Mouse (Mus musculus): ENCODE data around the gene Hnrnph1. TPM values are rescaled to one million over a fixed set of nuclear protein-coding genes. Genes with fewer than 3 reads are reported as not detected.
"Not testable (repeated sequence)": the region's sequence is repeated elsewhere in the genome, so short reads cannot be mapped to it uniquely, and the experiment has no call there.

Gene Hnrnph1
- polyA plus RNA-seq, 1 experiment from 2014 or later = 482 TPM

DNA sequence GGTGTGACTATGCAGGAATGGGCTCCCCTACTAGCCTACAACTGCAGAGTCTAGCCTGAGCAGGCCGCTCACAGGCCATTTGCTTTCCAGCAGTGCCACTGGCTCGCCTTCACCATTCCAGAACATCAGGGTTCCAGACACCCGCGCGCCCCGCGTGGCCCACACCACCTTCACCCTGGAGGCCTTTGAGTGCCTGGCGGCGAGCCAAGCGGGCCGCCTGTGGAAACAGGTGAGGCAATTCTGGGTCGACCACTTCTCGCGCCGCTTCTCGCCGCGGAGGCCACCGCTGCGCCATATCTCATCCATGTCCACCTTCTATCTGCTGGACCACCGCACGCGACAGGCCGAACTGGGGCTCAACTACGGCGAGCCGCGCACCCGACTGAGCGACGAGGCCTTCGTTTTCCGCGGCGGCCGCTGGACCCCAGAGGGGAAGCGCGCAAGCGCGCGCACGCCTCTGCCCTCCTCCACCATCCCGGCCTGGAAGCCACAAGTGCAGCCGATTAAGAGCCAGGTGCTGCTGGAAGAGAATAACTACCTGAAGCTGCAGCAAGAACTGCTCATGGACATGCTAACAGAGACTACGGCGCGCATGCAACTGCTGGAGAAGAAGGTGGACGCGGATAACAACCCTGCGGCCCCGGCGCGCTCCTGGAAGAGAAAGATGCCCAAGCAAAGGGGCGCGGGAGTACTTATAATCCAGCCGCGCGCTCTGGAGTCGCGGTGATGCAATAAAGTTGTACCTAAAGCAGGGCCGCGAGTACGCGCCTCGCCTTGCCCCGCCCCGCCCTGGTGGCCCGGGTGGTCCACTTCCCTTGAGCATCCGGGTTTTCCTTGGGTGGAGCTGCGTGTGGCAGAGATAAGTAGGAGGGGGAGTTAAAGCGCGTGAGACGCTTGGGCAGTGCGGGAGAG lies 17.6 kb upstream of the Hnrnph1 start:
- ATAC-seq (ENCODE audit: low read depth) = peak; percentile 77; the same call in 1 of the 2 replicates
- 1% methylated on average over 74 of the region's 74 CpGs for WGBS
- H3K9me3 ChIP-seq = no peaks in the 10 kb centered on the region
- peak overlapping the region; percentile 61 for H3K27ac ChIP-seq (replicated peaks)
- H3K36me3 ChIP-seq = no peaks in the 10 kb centered on the region
- peak overlapping the region; percentile 48 for H3K4me3 ChIP-seq
- H3K4me1 ChIP-seq (replicated peaks) = peaks cover 5% of the 10 kb centered on the region
- H3K4me2 ChIP-seq = peak overlapping the region; percentile 73
- H3K27me3 ChIP-seq = peaks cover 20% of the 10 kb centered on the region
- peak overlapping the region; percentile 72 for H3K9ac ChIP-seq

DNA sequence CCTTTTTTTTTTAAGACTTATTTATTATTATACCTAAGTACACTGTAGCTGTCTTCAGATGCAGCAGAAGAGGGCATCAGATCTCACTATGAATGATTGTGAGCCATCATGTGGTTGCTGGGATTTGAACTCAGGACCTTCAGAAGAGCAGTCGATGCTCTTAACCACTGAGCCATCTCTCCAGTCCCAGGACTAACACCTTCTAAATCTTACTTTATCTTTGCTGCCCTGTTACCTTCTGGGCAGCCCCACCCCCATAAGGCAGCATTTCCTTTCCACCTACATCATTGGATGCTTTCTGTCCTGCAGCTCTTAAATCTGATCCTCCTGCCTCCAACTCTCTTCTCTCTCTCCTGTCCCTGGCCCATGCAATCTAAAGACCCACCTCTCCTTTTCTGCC lies 15.5 kb upstream of the Hnrnph1 start:
- H3K4me1 ChIP-seq (replicated peaks); H3K36me3 ChIP-seq; H3K9me3 ChIP-seq; H3K4me3 ChIP-seq; ATAC-seq (ENCODE audit: low read depth); H3K9ac ChIP-seq; H3K4me2 ChIP-seq; H3K27ac ChIP-seq (replicated peaks): not testable (repeated sequence)
- WGBS = 93% methylated on average over 1 of the region's 1 CpGs
- H3K27me3 ChIP-seq = peaks cover 20% of the 10 kb centered on the region

DNA sequence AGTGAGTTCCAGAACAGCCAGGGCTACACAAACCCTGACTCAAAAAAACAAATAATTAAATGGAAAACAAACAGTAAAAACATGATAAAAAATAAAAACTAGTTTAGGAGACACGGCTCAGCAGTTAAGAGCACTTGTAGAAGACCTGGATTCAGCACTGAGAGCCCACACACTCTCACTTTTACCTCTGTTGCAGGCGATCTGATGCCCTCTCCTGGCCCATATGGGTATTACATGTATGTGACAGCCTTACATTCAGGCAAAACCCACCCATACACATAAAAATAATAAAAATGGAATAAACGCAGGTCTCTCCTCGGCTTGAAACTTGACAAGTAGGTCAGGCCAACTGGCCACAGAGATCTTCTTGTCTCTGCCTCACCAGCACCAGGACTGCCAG lies 12.2 kb upstream of the Hnrnph1 start:
- 10% methylated on average over 4 of the region's 4 CpGs for WGBS
- H3K27me3 ChIP-seq = peaks cover 4% of the 10 kb centered on the region; the same call in 1 of the 2 replicates
- H3K36me3 ChIP-seq = no peaks in the 10 kb centered on the region
- H3K4me2 ChIP-seq = no peak overlapping the region
- H3K9ac ChIP-seq = no peak overlapping the region
- no peaks in the 10 kb centered on the region for H3K4me1 ChIP-seq (replicated peaks)
- H3K9me3 ChIP-seq = no peaks in the 10 kb centered on the region
- H3K27ac ChIP-seq (replicated peaks) = no peak overlapping the region
- H3K4me3 ChIP-seq = no peak overlapping the region
- peak; percentile 62; the same call in 1 of the 2 replicates for ATAC-seq (ENCODE audit: low read depth)

DNA sequence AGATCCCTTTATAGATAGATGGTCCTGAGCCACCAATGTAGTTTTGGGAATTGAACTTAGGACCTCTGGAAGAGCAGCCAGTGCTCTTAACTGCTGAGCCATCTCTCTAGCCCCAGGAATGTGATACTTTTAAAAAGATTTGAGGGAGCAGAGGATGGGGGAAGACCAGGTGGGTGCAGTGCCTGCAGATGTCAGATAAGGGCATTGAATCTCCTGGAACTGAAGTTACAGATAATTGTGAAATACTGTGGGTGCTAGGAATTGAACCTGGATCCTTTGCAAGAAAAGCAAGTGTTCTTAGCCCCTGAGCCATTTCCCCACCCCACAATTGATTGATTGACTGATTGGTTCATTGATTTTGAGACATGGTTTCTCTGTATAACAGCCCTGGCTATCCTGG lies 11.5 kb upstream of the Hnrnph1 start:
- Histone ChIP-seq H3K9me3 (no peaks in the 10 kb centered on the region), H3K4me3 (no peak overlapping the region), H3K4me1 (replicated peaks) (no peaks in the 10 kb centered on the region; the same call in 1 of the 2 replicates), H3K4me2 (no peak overlapping the region), H3K27ac (replicated peaks) (no peak overlapping the region), H3K27me3 (peaks cover 3% of the 10 kb centered on the region; the same call in 1 of the 2 replicates), H3K36me3 (no peaks in the 10 kb centered on the region), H3K9ac (no peak overlapping the region)
- no peak for ATAC-seq (ENCODE audit: low read depth)

DNA sequence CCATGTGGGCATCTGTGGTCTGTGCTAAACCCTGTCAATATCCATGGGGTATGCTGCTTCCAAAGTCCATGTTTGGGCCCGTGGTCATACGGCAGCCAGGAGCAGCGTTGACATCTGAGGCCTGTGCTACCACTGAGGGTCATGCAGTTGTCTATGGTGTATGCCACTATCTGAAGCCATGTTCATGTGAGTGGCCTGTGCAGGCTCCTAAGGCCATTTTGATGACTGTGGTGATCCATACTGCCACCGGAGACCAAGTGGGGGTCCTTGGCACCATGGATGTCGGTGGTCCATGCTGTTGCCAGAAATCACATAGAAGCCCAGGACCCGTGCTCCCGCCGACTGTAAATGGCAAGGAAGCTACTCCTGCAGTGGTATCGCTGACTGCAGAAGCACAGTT lies 9.3 kb upstream of the Hnrnph1 start:
- Histone ChIP-seq H3K4me3 (no peak overlapping the region), H3K9me3 (no peaks in the 10 kb centered on the region), H3K36me3 (no peaks in the 10 kb centered on the region), H3K4me1 (replicated peaks) (peaks cover 10% of the 10 kb centered on the region; the same call in 1 of the 2 replicates), H3K27ac (replicated peaks) (no peak overlapping the region), H3K27me3 (no peaks in the 10 kb centered on the region), H3K4me2 (no peak overlapping the region), H3K9ac (no peak overlapping the region)
- ATAC-seq (ENCODE audit: low read depth) = no peak
- 96% methylated on average over 9 of the region's 9 CpGs for WGBS

DNA sequence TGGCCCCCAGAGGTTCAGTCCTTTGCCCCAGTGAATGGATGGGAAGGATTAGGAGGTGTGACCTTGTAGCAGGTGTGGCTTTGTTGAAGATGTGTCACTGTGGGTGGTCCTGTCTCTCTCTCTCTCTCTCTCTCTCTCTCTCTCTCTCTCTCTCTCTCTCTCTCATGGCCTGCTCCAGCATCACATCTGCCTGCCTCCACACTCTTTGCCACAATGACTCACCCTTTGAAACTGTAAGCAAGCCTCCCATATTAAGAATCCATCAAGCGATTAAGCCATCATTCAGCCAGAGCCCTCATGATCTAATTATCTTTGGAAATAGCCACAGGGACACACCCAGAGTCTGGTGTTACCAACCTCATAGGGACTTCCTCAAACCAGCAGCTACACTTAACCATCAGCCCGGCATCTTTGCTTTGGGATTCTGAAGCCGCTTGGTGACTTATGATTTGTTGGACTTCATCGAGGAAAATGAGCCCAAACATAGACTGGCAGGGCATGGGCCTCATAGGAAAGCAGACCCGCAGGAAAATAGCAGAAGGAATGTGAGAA lies 7.4 kb upstream of the Hnrnph1 start:
- Histone ChIP-seq H3K27me3 (no peaks in the 10 kb centered on the region), H3K9ac (no peak overlapping the region), H3K4me3 (no peak overlapping the region), H3K4me1 (replicated peaks) (peaks cover 10% of the 10 kb centered on the region; the same call in 1 of the 2 replicates), H3K27ac (replicated peaks) (no peak overlapping the region), H3K36me3 (no peaks in the 10 kb centered on the region), H3K9me3 (no peaks in the 10 kb centered on the region), H3K4me2 (no peak overlapping the region)
- no peak for ATAC-seq (ENCODE audit: low read depth)
- WGBS = 89% methylated on average over 5 of the region's 5 CpGs

DNA sequence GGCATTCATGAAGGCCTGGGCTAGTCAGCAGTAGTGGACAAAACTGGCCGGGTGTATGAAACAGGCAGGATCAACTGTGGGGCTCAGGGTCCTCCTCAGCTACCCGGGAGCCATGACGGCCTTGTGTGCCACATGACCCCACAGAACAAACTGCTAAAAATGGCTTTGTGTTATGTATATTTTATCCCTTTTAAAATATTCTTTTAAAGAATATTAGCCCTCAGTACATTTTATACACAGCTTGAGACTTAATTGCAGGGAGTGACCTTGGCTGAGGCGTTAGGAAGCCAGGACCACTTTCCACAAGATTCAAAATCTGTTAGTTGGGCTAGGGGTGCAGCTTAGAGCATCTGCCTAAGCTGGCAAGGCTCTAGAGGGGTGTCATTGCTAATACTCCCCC lies 5.8 kb upstream of the Hnrnph1 start:
- Histone ChIP-seq H3K4me1 (replicated peaks) (peaks cover 12% of the 10 kb centered on the region; the same call in 1 of the 2 replicates), H3K9me3 (no peaks in the 10 kb centered on the region), H3K36me3 (no peaks in the 10 kb centered on the region), H3K4me2 (peak overlapping the region; percentile 63), H3K4me3 (peak overlapping the region; percentile 41; the same call in 1 of the 2 replicates), H3K27me3 (no peaks in the 10 kb centered on the region), H3K9ac (peak overlapping the region; percentile 78), H3K27ac (replicated peaks) (peak overlapping the region; percentile 92)
- ATAC-seq (ENCODE audit: low read depth) = peak; percentile 51; the same call in 1 of the 2 replicates
- WGBS = 59% methylated on average over 4 of the region's 4 CpGs

DNA sequence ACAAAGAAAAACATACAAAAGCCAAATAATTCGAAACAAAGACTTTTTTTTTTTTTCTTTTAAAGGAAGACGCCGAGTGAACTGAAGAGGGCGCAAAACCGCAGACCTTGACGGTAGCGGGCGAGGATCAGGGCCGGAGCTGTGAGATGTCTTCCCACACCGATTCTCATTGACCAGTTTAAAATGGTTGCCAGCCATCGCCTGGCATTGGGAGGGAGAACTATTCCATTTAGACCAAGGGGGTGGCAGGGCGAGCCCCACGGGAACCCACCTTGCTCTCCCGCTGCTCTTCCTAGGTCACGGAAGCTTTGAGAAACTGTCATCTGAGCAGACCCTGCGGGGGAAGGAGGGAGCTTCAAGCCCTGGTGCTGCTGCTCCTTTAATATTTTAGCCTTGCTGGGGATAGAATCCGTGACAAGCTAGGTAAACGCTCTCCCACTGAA lies 5.4 kb upstream of the Hnrnph1 start:
- peak; percentile 64; the same call in 1 of the 2 replicates for ATAC-seq (ENCODE audit: low read depth)
- peak overlapping the region; percentile 92 for H3K27ac ChIP-seq (replicated peaks)

DNA sequence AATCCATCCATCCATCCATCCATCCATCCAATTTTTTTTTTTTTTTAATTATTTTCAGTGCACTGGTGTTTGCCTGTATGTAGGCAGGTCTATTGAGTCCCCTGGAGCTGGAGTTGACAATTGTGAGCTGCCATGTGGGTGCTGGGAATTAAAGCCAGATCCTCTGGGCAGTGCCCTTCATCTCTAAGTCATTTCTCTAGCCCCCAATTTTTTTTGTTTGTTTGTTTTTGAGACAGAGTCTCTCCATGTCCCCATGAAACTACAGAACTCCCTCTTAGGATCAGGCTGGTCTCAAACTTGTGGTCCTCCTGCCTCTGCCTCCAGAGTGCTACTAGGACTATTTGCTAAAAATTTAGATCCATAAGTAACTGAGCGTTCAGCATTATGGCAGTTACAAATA lies 4.9 kb upstream of the Hnrnph1 start:
- H3K4me2 ChIP-seq = peak overlapping the region; percentile 63
- H3K9me3 ChIP-seq = no peaks in the 10 kb centered on the region
- H3K4me3 ChIP-seq = peak overlapping the region; percentile 41
- H3K4me1 ChIP-seq (replicated peaks) = peaks cover 20% of the 10 kb centered on the region
- no peak for ATAC-seq (ENCODE audit: low read depth)
- no peaks in the 10 kb centered on the region for H3K27me3 ChIP-seq
- H3K36me3 ChIP-seq = no peaks in the 10 kb centered on the region
- peak overlapping the region; percentile 78 for H3K9ac ChIP-seq
- peak overlapping the region; percentile 92 for H3K27ac ChIP-seq (replicated peaks)
- 95% methylated on average over 1 of the region's 1 CpGs for WGBS

More for the DNA sequence above, 5.4 kb upstream of the Hnrnph1 start:
- Histone ChIP-seq H3K4me2 (peak overlapping the region; percentile 63), H3K27me3 (no peaks in the 10 kb centered on the region), H3K4me1 (replicated peaks) (peaks cover 16% of the 10 kb centered on the region), H3K9me3 (no peaks in the 10 kb centered on the region), H3K9ac (peak overlapping the region; percentile 78), H3K36me3 (no peaks in the 10 kb centered on the region), H3K4me3 (peak overlapping the region; percentile 41)
- WGBS = under 1% methylated on average over 18 of the region's 18 CpGs

DNA sequence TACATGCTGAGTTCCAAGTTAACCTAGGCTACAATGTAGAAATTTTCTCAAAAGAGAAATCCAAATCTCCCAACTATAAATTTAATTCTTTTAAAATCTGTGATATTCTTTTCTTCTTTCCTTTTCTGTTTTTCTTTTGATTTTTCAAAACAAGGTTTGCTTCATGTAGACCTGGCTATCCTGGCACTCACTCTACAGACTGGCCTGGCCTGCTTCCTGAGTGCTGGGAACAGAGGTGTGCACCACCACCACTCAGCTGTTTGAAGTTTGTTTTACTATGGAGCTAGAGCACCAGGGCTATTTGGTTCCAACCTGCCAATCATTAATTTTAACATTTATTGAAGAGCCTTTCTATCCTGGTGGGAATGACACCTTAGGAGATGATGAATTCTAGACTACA lies 3.7 kb upstream of the Hnrnph1 start:
- Histone ChIP-seq H3K9ac (no peak overlapping the region), H3K36me3 (no peaks in the 10 kb centered on the region), H3K4me1 (replicated peaks) (peaks cover 20% of the 10 kb centered on the region), H3K4me2 (no peak overlapping the region), H3K27me3 (no peaks in the 10 kb centered on the region), H3K9me3 (no peaks in the 10 kb centered on the region), H3K27ac (replicated peaks) (no peak overlapping the region), H3K4me3 (no peak overlapping the region)
- no peak for ATAC-seq (ENCODE audit: low read depth)

DNA sequence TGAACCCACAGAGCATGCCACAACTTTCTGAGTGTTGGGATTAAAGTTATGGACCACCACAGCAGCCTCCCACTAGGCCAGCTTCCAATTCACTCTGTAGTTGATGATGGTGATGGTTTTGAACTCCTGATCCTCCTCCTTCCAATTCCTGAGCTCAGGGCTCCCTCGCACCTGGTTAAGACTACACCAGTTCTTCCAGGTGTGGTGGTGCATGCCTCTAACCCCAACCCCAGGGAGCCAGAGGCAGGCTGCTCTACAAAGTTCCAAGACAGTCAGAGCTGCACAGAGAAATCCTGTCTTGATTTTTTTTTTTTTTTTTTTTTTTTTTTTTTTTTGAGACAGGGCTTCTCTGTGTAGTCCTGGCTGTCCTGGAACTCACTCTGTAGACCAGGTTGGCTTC lies 3.2 kb upstream of the Hnrnph1 start:
- 96% methylated on average over 1 of the region's 1 CpGs for WGBS
- H3K9ac ChIP-seq = no peak overlapping the region
- no peak overlapping the region for H3K4me2 ChIP-seq
- ATAC-seq (ENCODE audit: low read depth) = no peak
- H3K9me3 ChIP-seq = no peaks in the 10 kb centered on the region
- no peak overlapping the region for H3K27ac ChIP-seq (replicated peaks)
- no peaks in the 10 kb centered on the region for H3K36me3 ChIP-seq
- H3K27me3 ChIP-seq = no peaks in the 10 kb centered on the region
- H3K4me3 ChIP-seq = no peak overlapping the region
- H3K4me1 ChIP-seq (replicated peaks) = peaks cover 20% of the 10 kb centered on the region

DNA sequence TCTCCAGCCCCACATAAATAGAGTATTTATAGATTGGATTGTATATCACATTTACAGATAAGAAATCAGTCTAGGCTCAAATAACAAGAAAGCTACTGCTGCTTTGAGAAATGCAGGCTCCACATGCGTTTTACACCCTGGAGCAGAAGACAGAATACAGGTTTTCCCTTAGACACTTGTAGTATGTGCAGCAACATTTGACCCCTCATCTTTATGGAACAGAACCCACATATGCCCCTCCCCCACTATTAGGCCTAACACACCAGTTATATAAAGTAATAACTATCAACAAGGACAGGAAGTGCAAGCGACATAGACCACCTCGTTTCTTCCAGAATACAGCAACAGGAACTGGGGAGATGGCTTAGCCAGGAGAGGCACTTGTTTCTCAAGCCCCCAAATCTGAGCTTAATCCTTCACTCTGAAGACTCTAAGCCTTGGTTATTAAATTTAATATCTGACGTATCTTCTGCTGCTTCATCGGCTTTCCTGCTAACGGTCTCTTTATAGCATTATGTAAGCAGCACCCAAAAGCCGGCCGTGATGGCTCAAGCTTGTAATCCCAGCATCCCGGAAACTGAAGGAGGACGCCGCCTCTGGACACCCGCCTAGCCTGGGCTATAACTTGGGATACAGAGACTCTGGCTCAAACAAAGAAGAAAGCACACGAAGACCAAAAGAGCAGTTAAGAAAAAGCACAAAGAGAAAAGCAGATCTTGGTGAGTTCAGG lies 2.3 kb upstream of the Hnrnph1 start:
- Histone ChIP-seq H3K4me3 (no peak overlapping the region), H3K27me3 (no peaks in the 10 kb centered on the region), H3K4me1 (replicated peaks) (peaks cover 28% of the 10 kb centered on the region), H3K4me2 (no peak overlapping the region), H3K36me3 (peaks cover 2% of the 10 kb centered on the region), H3K9me3 (no peaks in the 10 kb centered on the region), H3K9ac (no peak overlapping the region), H3K27ac (replicated peaks) (no peak overlapping the region)
- 88% methylated on average over 13 of the region's 13 CpGs for WGBS
- ATAC-seq (ENCODE audit: low read depth) = no peak

All from neural tube, embryonic 13.5 days (tissue).